Mouse (Mus musculus) lung, embryonic 14.5 days (tissue): ENCODE measurements around the gene Dand5. TPM values are rescaled to one million over a fixed set of nuclear protein-coding genes. Genes with fewer than 3 reads are reported as not detected.

Source experiments
- ATAC-seq: fragments of 200-750 bp; cut with Nextera tagmentation; 2 replicates; pipeline ENCODE4 v1.8.0; 2017; ENCODE audit warnings: mild to moderate bottlenecking, moderate TSS enrichment, moderate library complexity; ENCODE audit not compliant: insufficient read depth
- DNase-seq: peaks from one replicate; pipeline ENCODE4 v3.0.0-alpha.2; 2015
- H3K27ac ChIP-seq: fragments of 300-500 bp; sonication (generic); 2 replicates; pipeline ENCODE4 v1.5.1; 2014; ENCODE audit warnings: low read depth, mild to moderate bottlenecking, moderate library complexity
- H3K27me3 ChIP-seq: fragments of 300-500 bp; sonication (generic); 2 replicates; pipeline ENCODE4 v1.6.1; 2014; ENCODE audit warnings: low read length, control low read depth; ENCODE audit not compliant: insufficient read depth
- H3K36me3 ChIP-seq: fragments of 300-500 bp; sonication (generic); 2 replicates; pipeline ENCODE4 v1.6.1; 2014; ENCODE audit warnings: control low read depth; ENCODE audit not compliant: insufficient read depth
- H3K4me1 ChIP-seq: fragments of 300-500 bp; sonication (generic); 2 replicates; pipeline ENCODE4 v1.6.1; 2014; ENCODE audit warnings: antibody characterized with exemption, control low read depth; ENCODE audit not compliant: insufficient read depth
- H3K4me2 ChIP-seq: fragments of 300-500 bp; sonication (generic); 2 replicates; pipeline ENCODE4 v1.6.1; 2014; ENCODE audit warnings: mild to moderate bottlenecking
- H3K4me3 ChIP-seq: fragments of 300-500 bp; sonication (generic); 2 replicates; pipeline ENCODE4 v1.5.1; 2014; ENCODE audit warnings: low read depth, low read length
- H3K9ac ChIP-seq: fragments of 300-500 bp; sonication (generic); 2 replicates; pipeline ENCODE4 v1.6.1; 2014
- H3K9me3 ChIP-seq: fragments of 300-500 bp; sonication (generic); 2 replicates; pipeline ENCODE4 v1.6.1; 2016; ENCODE audit warnings: low read depth, low read length, control low read depth
- CTCF ChIP-seq: IDR thresholded peaks from 2 replicates; pipeline ENCODE4 v1.5.1; 2016; ENCODE audit warnings: antibody characterized with exemption, low read depth
- WGBS: fragments of 180-500 bp; shearing (Covaris S2); extraction: QIAGEN DNeasy Blood & Tissue Kit; methylation state at CpG from one replicate; pipeline ENCODE4 v1.1.7; 2014; 5-methylcytosine and 5-hydroxymethylcytosine counted together
- polyA plus RNA-seq: library from polyadenylated mRNA; unstranded; fragments of >200 nt; fragmentation: Nextera tagmentation; extraction: Ambion mirVana; gene quantifications from 2 replicates; pipeline ENCODE4 v1.2.1, GENCODE M21; 2014

Dand5 gene
- polyA plus RNA-seq, 1 experiment from 2014 or later = 4.6 TPM

DNA sequence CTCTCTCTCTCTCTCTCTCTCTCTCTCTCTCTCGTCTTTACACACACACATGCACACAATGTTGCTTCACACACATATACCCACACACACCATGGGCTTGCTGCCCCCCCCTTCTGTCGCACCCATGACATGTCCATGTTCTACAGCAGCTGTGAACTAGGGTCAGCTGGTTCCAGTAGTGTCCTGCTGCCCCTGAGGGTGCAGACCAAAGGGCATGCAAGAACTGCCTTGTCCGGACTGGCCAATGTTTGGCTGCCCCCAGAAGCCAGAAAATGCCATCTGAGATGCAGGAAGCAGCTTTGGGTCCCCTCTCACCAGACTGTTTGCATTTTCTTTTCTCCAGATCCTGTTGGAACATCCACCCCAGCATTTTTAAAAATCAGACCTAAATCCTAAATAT is 50.0 kb downstream of the Dand5 start:
- Histone ChIP-seq H3K4me3 (peak overlapping the region; percentile 13; the same call in 1 of the 2 replicates), H3K9me3 (no peaks in the 10 kb centered on the region), H3K9ac (no peak overlapping the region), H3K36me3 (peaks cover 37% of the 10 kb centered on the region), H3K4me1 (peaks cover 37% of the 10 kb centered on the region), H3K4me2 (peak overlapping the region; percentile 64), H3K27ac (no peak overlapping the region), H3K27me3 (peaks cover 36% of the 10 kb centered on the region)
- ATAC-seq (no peak), DNase-seq (no peak)
- 9% methylated on average over 3 of the region's 3 CpGs for WGBS
- no peak for TF ChIP-seq CTCF

DNA sequence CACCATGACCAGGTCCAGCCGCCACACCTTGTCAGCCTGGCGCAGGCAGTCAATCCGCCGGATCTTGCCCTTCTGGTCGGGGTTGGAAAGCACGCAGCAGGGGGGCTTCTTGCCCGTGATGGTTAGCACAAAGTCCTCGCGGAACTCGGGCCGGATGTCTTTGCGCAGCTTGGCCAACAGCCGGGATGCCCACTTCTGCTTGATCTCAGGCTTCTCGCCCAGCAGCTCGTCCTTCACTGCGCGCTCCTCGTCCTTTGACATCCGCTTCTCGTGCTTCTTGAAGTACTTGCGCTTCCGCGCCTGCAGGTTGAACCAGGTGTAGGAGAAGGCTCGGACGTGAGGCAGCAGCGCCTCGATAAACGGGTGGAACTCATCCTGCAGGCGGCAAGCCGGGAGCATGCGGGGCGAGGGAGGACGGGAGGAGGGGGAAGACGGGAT is 50.7 kb downstream of the Dand5 start:
- Histone ChIP-seq H3K4me3 (peak overlapping the region; percentile 13; the same call in 1 of the 2 replicates), H3K4me1 (peaks cover 37% of the 10 kb centered on the region), H3K9me3 (no peaks in the 10 kb centered on the region), H3K4me2 (peak overlapping the region; percentile 64), H3K27me3 (peaks cover 34% of the 10 kb centered on the region), H3K36me3 (peaks cover 44% of the 10 kb centered on the region), H3K9ac (no peak overlapping the region; the same call in 1 of the 2 replicates), H3K27ac (peak overlapping the region; percentile 65; the same call in 1 of the 2 replicates)
- 16% methylated on average over 34 of the region's 34 CpGs for whole genome bisulfite sequencing
- TF ChIP-seq CTCF = 0 out of 2 replicates have a peak, but pooled peaks have one; percentile 7
- peak; percentile 54 for DNase-seq
- ATAC-seq = no peak

DNA sequence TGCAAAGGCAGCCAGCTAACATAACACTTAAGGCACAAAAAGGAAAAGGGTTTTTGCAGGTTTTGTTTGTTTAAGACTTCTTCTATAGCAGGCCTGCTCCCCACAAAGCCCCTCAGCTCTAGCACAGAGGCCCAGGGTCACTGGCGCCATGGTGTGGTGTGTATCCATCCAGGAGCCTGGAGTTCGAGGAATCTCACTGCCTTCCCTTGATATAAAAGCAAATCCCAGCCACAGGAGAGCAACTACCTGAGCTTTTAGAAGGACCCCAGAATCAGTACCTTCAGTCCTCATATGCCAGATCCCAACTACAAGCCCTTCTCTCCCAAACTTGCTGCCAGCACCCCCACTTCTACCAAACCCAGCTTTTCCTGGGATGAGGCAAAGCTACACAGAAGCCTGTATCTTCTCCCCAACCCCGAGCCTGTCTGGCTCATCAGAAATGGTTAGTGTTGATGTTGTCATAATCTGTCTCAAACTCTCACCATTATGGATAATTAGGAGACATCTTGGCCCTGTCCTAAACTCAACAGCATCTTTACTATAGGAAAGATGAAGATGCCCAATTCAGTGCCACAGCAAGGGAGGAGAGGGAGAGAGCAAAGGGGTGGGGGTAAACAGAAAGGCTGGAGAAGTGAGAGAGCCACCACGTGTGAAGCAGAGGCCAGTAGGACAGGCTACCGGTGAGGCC is 51.5 kb downstream of the Dand5 start:
- peak; percentile 31 for DNase-seq
- Histone ChIP-seq H3K27ac (peak overlapping the region; percentile 51; the same call in 1 of the 2 replicates), H3K27me3 (peaks cover 27% of the 10 kb centered on the region), H3K4me2 (peak overlapping the region; percentile 64), H3K9me3 (no peaks in the 10 kb centered on the region), H3K9ac (no peak overlapping the region), H3K4me1 (peaks cover 34% of the 10 kb centered on the region), H3K4me3 (peak overlapping the region; percentile 13; the same call in 1 of the 2 replicates), H3K36me3 (peaks cover 50% of the 10 kb centered on the region)
- WGBS = 36% methylated on average over 5 of the region's 5 CpGs
- TF ChIP-seq CTCF = no peak
- ATAC-seq = no peak

DNA sequence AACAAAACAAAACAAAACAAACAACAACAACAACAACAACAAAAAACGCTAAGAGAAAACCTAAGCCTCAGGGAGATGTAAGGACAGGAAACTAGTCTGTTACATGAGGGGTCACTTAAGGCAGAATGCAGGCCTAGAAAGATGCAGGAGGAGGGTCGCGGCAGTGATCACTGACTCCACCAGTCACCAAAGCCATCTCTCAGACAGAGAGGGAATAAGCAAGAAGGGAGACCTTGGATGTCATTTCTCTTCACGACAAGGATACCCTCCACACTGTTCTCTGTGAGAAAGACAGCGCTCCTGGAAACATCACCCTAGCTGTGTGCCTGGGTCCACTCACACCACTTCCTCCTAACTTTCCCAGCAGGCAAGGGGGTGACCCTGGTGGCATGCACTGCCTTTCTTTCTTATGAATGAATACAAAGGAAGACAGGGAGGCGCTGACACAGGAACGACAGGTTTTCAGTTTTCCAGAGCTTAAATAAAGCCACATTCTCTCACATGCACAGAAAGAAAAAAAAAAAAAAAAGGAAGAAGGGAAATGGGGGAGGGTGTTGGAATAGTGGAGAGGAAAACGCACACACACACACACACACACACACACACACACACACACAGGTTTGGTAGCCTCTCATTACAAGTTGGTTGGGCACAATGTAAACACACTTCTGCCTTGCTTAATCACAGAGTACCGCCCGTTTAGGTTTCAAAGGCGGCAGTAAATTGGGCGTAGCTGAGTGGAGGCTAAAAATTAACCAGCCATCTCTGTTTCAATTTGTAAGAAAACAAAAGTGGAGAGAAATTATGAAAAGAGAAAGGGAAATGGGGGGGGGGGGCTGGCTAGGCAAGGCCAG is 52.3 kb downstream of the Dand5 start:
- H3K36me3 ChIP-seq = peaks cover 50% of the 10 kb centered on the region
- TF ChIP-seq CTCF = no peak
- H3K4me3 ChIP-seq = no peak overlapping the region
- DNase-seq (peak; percentile 68), ATAC-seq (no peak)
- 39% methylated on average over 12 of the region's 12 CpGs for WGBS
- peak overlapping the region; percentile 64 for H3K4me2 ChIP-seq
- H3K9ac ChIP-seq = no peak overlapping the region
- peaks cover 26% of the 10 kb centered on the region for H3K4me1 ChIP-seq
- H3K27me3 ChIP-seq = peaks cover 20% of the 10 kb centered on the region
- H3K9me3 ChIP-seq = no peaks in the 10 kb centered on the region
- peak overlapping the region; percentile 51; the same call in 1 of the 2 replicates for H3K27ac ChIP-seq

DNA sequence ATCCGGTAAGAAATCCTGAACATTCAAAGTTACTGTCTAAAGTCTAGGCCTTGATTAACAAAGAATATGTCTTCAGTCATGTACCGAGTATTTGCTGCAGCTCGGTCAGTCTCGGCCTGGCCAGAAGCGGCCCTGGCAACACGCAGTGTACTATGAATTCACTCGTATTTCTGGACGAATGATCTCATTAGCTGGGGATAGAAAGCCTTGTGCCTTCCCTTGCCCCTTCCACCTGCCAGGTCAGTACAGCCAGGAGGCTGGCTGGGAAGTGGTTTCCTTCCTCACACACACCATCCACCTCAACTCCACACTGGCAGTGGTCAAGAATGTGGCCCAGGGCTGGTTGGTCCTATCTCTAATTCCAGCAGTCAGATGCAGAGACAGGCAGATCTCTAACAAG is 53.3 kb downstream of the Dand5 start:
- H3K9ac ChIP-seq = no peak overlapping the region
- TF ChIP-seq CTCF = no peak

DNA sequence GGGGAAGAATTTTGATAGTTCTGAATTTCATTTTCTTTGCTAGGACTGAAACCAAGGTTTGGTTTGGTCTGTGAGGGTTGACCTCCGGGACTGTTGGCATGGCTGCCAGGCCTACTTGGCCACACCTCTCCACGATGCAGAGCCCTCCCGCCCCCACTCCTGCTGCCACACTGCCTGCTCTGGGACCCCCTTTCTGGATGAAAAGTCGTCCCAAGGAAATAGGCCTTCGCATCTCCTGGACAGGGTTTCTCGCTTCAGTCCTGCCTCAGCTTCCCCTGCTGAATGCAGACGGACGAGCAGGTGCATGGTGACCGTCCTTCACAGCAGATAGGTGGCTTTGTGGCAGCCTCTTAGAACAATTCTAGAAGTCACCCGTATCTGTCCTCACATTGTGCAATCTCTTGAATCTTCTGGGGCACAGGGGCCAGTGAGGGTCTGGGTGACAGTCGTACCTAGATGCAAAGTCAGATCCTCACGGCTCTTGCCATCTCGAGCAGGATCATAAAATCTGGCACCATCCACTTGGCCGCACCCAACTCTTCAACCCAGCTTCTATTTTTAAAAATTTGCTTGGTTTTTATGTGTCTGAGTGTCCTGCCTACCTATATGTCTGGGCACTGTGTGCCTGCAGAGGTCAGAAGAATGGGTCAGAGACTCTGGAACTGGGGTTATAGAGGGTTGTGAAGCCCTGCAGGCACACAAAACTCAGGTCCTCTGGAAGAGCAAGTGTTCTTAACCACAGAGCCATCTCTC is 54.1 kb downstream of the Dand5 start:
- H3K4me3 ChIP-seq = no peak overlapping the region
- DNase-seq (no peak), ATAC-seq (no peak)
- H3K9me3 ChIP-seq = no peaks in the 10 kb centered on the region
- H3K4me1 ChIP-seq = peaks cover 19% of the 10 kb centered on the region
- 88% methylated on average over 14 of the region's 14 CpGs for WGBS
- no peak for TF ChIP-seq CTCF
- peaks cover 53% of the 10 kb centered on the region for H3K36me3 ChIP-seq
- no peak overlapping the region for H3K27ac ChIP-seq
- peaks cover 10% of the 10 kb centered on the region; the same call in 1 of the 2 replicates for H3K27me3 ChIP-seq
- H3K9ac ChIP-seq = no peak overlapping the region
- H3K4me2 ChIP-seq = no peak overlapping the region

More for the DNA sequence above, 53.3 kb downstream of the Dand5 start:
- ATAC-seq (no peak), DNase-seq (no peak)
- Histone ChIP-seq H3K4me3 (no peak overlapping the region), H3K36me3 (peaks cover 52% of the 10 kb centered on the region), H3K27ac (no peak overlapping the region), H3K4me1 (peaks cover 19% of the 10 kb centered on the region), H3K27me3 (peaks cover 12% of the 10 kb centered on the region; the same call in 1 of the 2 replicates), H3K4me2 (no peak overlapping the region), H3K9me3 (no peaks in the 10 kb centered on the region)
- WGBS = 89% methylated on average over 8 of the region's 8 CpGs
